Mouse (Mus musculus): ENCODE results near the gene Ptx4. TPM values are rescaled to one million over a fixed set of nuclear protein-coding genes. Genes with fewer than 3 reads are reported as not detected.
"Not testable (repeated sequence)": the region's sequence is repeated elsewhere in the genome, so short reads cannot be mapped to it uniquely, and the experiment has no call there.

Ptx4 gene
- total RNA-seq, 2 experiments from 2014 or later, result 6.0 to 12.6 TPM

- peak in 1 of 2 experiments; percentile 40 for DNase-seq (ENCODE audit: low spot score in 2 of 2)
Measured at GRCm38 (mm10) chr17:25114908-25115645, 5.5 kb upstream of the Ptx4 start.

- peak; percentile 88 to 96 for DNase-seq (ENCODE audit: low spot score in 2 of 2)
Measured at GRCm38 (mm10) chr17:25115664-25116432, 4.7 kb upstream of the Ptx4 start, which contains the start of gene Telo2. Telo2 (minus strand) TSS chr17:25115967.

GRCm38 (mm10) chr17:25117263-25117662, 3.3 kb upstream of the Ptx4 start:
- no peak for DNase-seq (ENCODE audit: low spot score in 2 of 2)

GRCm38 (mm10) chr17:25123979-25124378, 3.4 kb downstream of the Ptx4 start:
- DNase-seq (ENCODE audit: low spot score in 2 of 2), result no peak

- not testable (repeated sequence) for DNase-seq (ENCODE audit: low spot score in 2 of 2)
Measured at GRCm38 (mm10) chr17:25125442-25126060, 5.0 kb downstream of the Ptx4 start.

GRCm38 (mm10) chr17:25127079-25127478, 6.5 kb downstream of the Ptx4 start:
- DNase-seq (ENCODE audit: low spot score in 2 of 2), result no peak

GRCm38 (mm10) chr17:25127681-25128080, 7.1 kb downstream of the Ptx4 start:
- no peak for DNase-seq (ENCODE audit: low spot score in 2 of 2)

GRCm38 (mm10) chr17:25130060-25130459, 9.5 kb downstream of the Ptx4 start:
- DNase-seq (ENCODE audit: low spot score in 2 of 2), result no peak

GRCm38 (mm10) chr17:25133275-25133698, 12.7 kb downstream of the Ptx4 start, which contains the start of gene Clcn7:
Clcn7 (plus strand) TSS chr17:25133391.
- DNase-seq (ENCODE audit: low spot score in 2 of 2), result peak; percentile 90 to 96

- no peak for DNase-seq (ENCODE audit: low spot score in 2 of 2)
Measured at GRCm38 (mm10) chr17:25135622-25136021, 15.1 kb downstream of the Ptx4 start.

GRCm38 (mm10) chr17:25138803-25139202, 18.2 kb downstream of the Ptx4 start:
- no peak for DNase-seq (ENCODE audit: low spot score in 2 of 2)

- no peak for DNase-seq (ENCODE audit: low spot score in 2 of 2)
Measured at GRCm38 (mm10) chr17:25139960-25140359, 19.4 kb downstream of the Ptx4 start.

- DNase-seq (ENCODE audit: low spot score in 2 of 2), result no peak
Measured at GRCm38 (mm10) chr17:25162161-25162560, 41.6 kb downstream of the Ptx4 start, which contains the start of gene Ccdc154. Ccdc154 (plus strand) TSS chr17:25162461.

GRCm38 (mm10) chr17:25163387-25163786, 42.8 kb downstream of the Ptx4 start:
- DNase-seq (ENCODE audit: low spot score in 2 of 2), result no peak

- no peak for DNase-seq (ENCODE audit: low spot score in 2 of 2)
Measured at GRCm38 (mm10) chr17:25164770-25165169, 44.2 kb downstream of the Ptx4 start.

GRCm38 (mm10) chr17:25165970-25166671, 45.6 kb downstream of the Ptx4 start:
- DNase-seq (ENCODE audit: low spot score in 2 of 2), result no peak

GRCm38 (mm10) chr17:25169706-25170105, 49.1 kb downstream of the Ptx4 start:
- no peak for DNase-seq (ENCODE audit: low spot score in 2 of 2)

GRCm38 (mm10) chr17:25172558-25172957, 52.0 kb downstream of the Ptx4 start:
- no peak for DNase-seq (ENCODE audit: low spot score in 2 of 2)

Measured in gastrocnemius, postnatal 4 days (tissue).